Mouse (Mus musculus) embryonic facial prominence, embryonic 11.5 days (tissue): ENCODE measurements at regions not wholly inside any gene's neighbourhood (a gene's known extent, or its start where the extent isn't known, plus 50 kb on each side); places are given as distances from the start of the nearest gene placed in this dataset.

ENCODE experiments used
- ATAC-seq: fragments of 200-750 bp; cut with Nextera tagmentation; replicated peaks from 2 replicates; pipeline ENCODE4 v1.8.0; 2017; ENCODE audit warnings: low read depth; ENCODE audit not compliant: insufficient number of reproducible peaks, low FRiP score, low TSS enrichment
- DNase-seq: peaks from one replicate; pipeline ENCODE4 v3.0.0-alpha.2; 2015; ENCODE audit warnings: low spot score
- H3K27ac ChIP-seq: fragments of 300-500 bp; sonication (generic); replicated peaks from 2 replicates; pipeline ENCODE4 v1.5.1; 2014; ENCODE audit warnings: mild to moderate bottlenecking, low read depth, low read length, control low read depth
- H3K27me3 ChIP-seq: fragments of 300-500 bp; sonication (generic); 2 replicates; pipeline ENCODE4 v1.6.1; 2014; ENCODE audit warnings: mild to moderate bottlenecking, low read length, moderate library complexity, mixed read lengths; ENCODE audit not compliant: control insufficient read depth, insufficient read depth
- H3K36me3 ChIP-seq: fragments of 300-500 bp; sonication (generic); replicated peaks from 2 replicates; pipeline ENCODE4 v1.6.1; 2014; ENCODE audit warnings: low read depth, mild to moderate bottlenecking, low read length, moderate library complexity, mixed read lengths; ENCODE audit not compliant: control insufficient read depth, insufficient read depth
- H3K4me1 ChIP-seq: fragments of 300-500 bp; sonication (generic); 2 replicates; pipeline ENCODE4 v1.6.1; 2014; ENCODE audit warnings: low read length, mixed read lengths; ENCODE audit not compliant: control insufficient read depth, insufficient read depth
- H3K4me2 ChIP-seq: fragments of 300-500 bp; sonication (generic); 2 replicates; pipeline ENCODE4 v1.6.1; 2014; ENCODE audit warnings: low read depth, mild to moderate bottlenecking, control low read depth, low read length, moderate library complexity
- H3K4me3 ChIP-seq: fragments of 300-500 bp; sonication (generic); 2 replicates; pipeline ENCODE4 v1.5.1; 2014; ENCODE audit warnings: low read depth, low read length, control low read depth
- H3K9ac ChIP-seq: fragments of 300-500 bp; sonication (generic); replicated peaks from 2 replicates; pipeline ENCODE4 v1.6.1; 2014; ENCODE audit warnings: mild to moderate bottlenecking, control low read depth, low read length
- H3K9me3 ChIP-seq: fragments of 300-500 bp; sonication (generic); replicated peaks from 2 replicates; pipeline ENCODE4 v1.6.1; 2016; ENCODE audit warnings: mild to moderate bottlenecking, low read length, inconsistent platforms, mixed read lengths; ENCODE audit not compliant: control insufficient read depth
- WGBS: fragments of 180-500 bp; shearing (Covaris S2); extraction: QIAGEN DNeasy Blood & Tissue Kit; methylation state at CpG from one replicate; pipeline ENCODE4 v1.1.7; 2014; 5-methylcytosine and 5-hydroxymethylcytosine counted together

GRCm38 (mm10) chr1:51367587-51367986 is 78.7 kb downstream of the Cavin2 start:
- Histone ChIP-seq H3K36me3 (no peaks in the 10 kb centered on the region), H3K27me3 (no peaks in the 10 kb centered on the region), H3K4me1 (no peaks in the 10 kb centered on the region), H3K27ac (no peak overlapping the region), H3K9me3 (no peaks in the 10 kb centered on the region), H3K9ac (no peak overlapping the region), H3K4me2 (no peak overlapping the region), H3K4me3 (no peak overlapping the region)
- no peak for DNase-seq
- WGBS: 80% methylated on average over 3 of the region's 3 CpGs
- no peak for ATAC-seq

GRCm38 (mm10) chr1:51360095-51360494 is 71.2 kb downstream of the Cavin2 start:
- Histone ChIP-seq H3K36me3 (no peaks in the 10 kb centered on the region), H3K9ac (no peak overlapping the region), H3K27me3 (no peaks in the 10 kb centered on the region), H3K9me3 (no peaks in the 10 kb centered on the region), H3K4me2 (no peak overlapping the region), H3K4me3 (no peak overlapping the region), H3K4me1 (no peaks in the 10 kb centered on the region), H3K27ac (no peak overlapping the region)
- ATAC-seq (no peak), DNase-seq (no peak)
- 78% methylated on average over 3 of the region's 3 CpGs for WGBS
